Mouse (Mus musculus) spleen, adult 2 months (tissue): Measurements from ENCODE around the gene Agap1.

Experiments
- CTCF ChIP-seq: fragments of 200-500 bp; IDR thresholded peaks from 2 replicates; pipeline ENCODE4 v1.5.1; 2011; ENCODE audit warnings: mild to moderate bottlenecking, inconsistent platforms; ENCODE audit not compliant: insufficient read depth, insufficient read length, insufficient replicate concordance; ENCODE audit errors: extremely low read depth
- POLR2A ChIP-seq: fragments of 200-500 bp; IDR thresholded peaks from 2 replicates; pipeline ENCODE4 v1.6.1; 2011; ENCODE audit warnings: low read depth, low read length, inconsistent platforms

- TF ChIP-seq CTCF (no peak), POLR2A (no peak)
Measured at GRCm38 (mm10) chr1:89533702-89534101, 79.1 kb downstream of the Agap1 start.
